Mouse (Mus musculus) limb, embryonic 13.5 days (tissue): ENCODE results near the gene Nipal1. TPM values are rescaled to one million over a fixed set of nuclear protein-coding genes. Genes with fewer than 3 reads are reported as not detected.
A peak's percentile ranks its signal among the peaks of the same experiment; 100 is the strongest.

Experiments used
- ATAC-seq: fragments of 200-750 bp; cut with Nextera tagmentation; 2 replicates; pipeline ENCODE4 v1.8.0; 2017; ENCODE audit warnings: low read depth, moderate number of reproducible peaks, moderate TSS enrichment; ENCODE audit not compliant: low FRiP score
- H3K27ac ChIP-seq: fragments of 300-500 bp; sonication (generic); 2 replicates; pipeline ENCODE4 v1.5.1; 2015; ENCODE audit warnings: inconsistent platforms, mild to moderate bottlenecking, moderate library complexity
- H3K27me3 ChIP-seq: fragments of 300-500 bp; sonication (generic); 2 replicates; pipeline ENCODE4 v1.6.1; 2015; ENCODE audit warnings: mild to moderate bottlenecking, inconsistent platforms
- H3K36me3 ChIP-seq: fragments of 300-500 bp; sonication (generic); 2 replicates; pipeline ENCODE4 v1.6.1; 2015; ENCODE audit warnings: inconsistent platforms, mild to moderate bottlenecking, moderate library complexity
- H3K4me1 ChIP-seq: fragments of 300-500 bp; sonication (generic); 2 replicates; pipeline ENCODE4 v1.6.1; 2015; ENCODE audit warnings: inconsistent platforms
- H3K4me2 ChIP-seq: fragments of 300-500 bp; sonication (generic); replicated peaks from 2 replicates; pipeline ENCODE4 v1.6.1; 2015; ENCODE audit warnings: inconsistent platforms, mild to moderate bottlenecking, moderate library complexity
- H3K4me3 ChIP-seq: fragments of 300-500 bp; sonication (generic); 2 replicates; pipeline ENCODE4 v1.5.1; 2015; ENCODE audit warnings: moderate library complexity, mild to moderate bottlenecking, inconsistent platforms
- H3K9ac ChIP-seq: fragments of 300-500 bp; sonication (generic); 2 replicates; pipeline ENCODE4 v1.6.1; 2015; ENCODE audit warnings: mild to moderate bottlenecking, inconsistent platforms
- H3K9me3 ChIP-seq: fragments of 300-500 bp; sonication (generic); 2 replicates; pipeline ENCODE4 v1.6.1; 2016; ENCODE audit warnings: inconsistent platforms
- WGBS: fragments of 180-500 bp; shearing (Covaris S2); methylation state at CpG from one replicate; pipeline ENCODE4 v1.1.7; 2015; 5-methylcytosine and 5-hydroxymethylcytosine counted together
- polyA plus RNA-seq: library from polyadenylated mRNA; unstranded; fragments of >200 nt; fragmentation: Nextera tagmentation; extraction: Ambion mirVana; gene quantifications from 2 replicates; pipeline ENCODE4 v1.2.1, GENCODE M21; 2015

Nipal1 gene
- polyA plus RNA-seq, 1 experiment from 2014 or later, result 3.7 TPM

- Histone ChIP-seq H3K9ac (no peak overlapping the region), H3K4me2 (no peak overlapping the region), H3K4me3 (no peak overlapping the region), H3K36me3 (no peaks in the 10 kb centered on the region), H3K9me3 (no peaks in the 10 kb centered on the region), H3K27ac (no peak overlapping the region), H3K4me1 (no peaks in the 10 kb centered on the region), H3K27me3 (no peaks in the 10 kb centered on the region)
- 76% methylated on average over 8 of the region's 8 CpGs for WGBS
- no peak for ATAC-seq
Measured at GRCm38 (mm10) chr5:72671017-72671699, 23.6 kb downstream of the Nipal1 start.

GRCm38 (mm10) chr5:72674994-72675542, 27.5 kb downstream of the Nipal1 start:
- Histone ChIP-seq H3K9ac (no peak overlapping the region), H3K9me3 (no peaks in the 10 kb centered on the region), H3K27me3 (no peaks in the 10 kb centered on the region), H3K27ac (no peak overlapping the region), H3K4me2 (no peak overlapping the region), H3K4me3 (no peak overlapping the region), H3K4me1 (no peaks in the 10 kb centered on the region), H3K36me3 (no peaks in the 10 kb centered on the region)
- no peak for ATAC-seq
- 78% methylated on average over 9 of the region's 9 CpGs for WGBS

- H3K9me3 ChIP-seq, result 0 out of 2 replicates have a peak, but pooled peaks cover 5% of the 10 kb centered on the region
- no peak for ATAC-seq
- H3K4me2 ChIP-seq, result no peak overlapping the region
- no peaks in the 10 kb centered on the region for H3K36me3 ChIP-seq
- WGBS, result 77% methylated on average over 6 of the region's 6 CpGs
- no peak overlapping the region for H3K9ac ChIP-seq
- H3K27me3 ChIP-seq, result no peaks in the 10 kb centered on the region
- H3K27ac ChIP-seq, result no peak overlapping the region
- H3K4me1 ChIP-seq, result no peaks in the 10 kb centered on the region
- no peak overlapping the region for H3K4me3 ChIP-seq
Measured at GRCm38 (mm10) chr5:72681451-72681850, 33.9 kb downstream of the Nipal1 start.

GRCm38 (mm10) chr5:72689556-72689955, 42.0 kb downstream of the Nipal1 start:
- WGBS, result 86% methylated on average over 7 of the region's 7 CpGs
- Histone ChIP-seq H3K4me2 (no peak overlapping the region), H3K9ac (no peak overlapping the region), H3K36me3 (no peaks in the 10 kb centered on the region), H3K4me3 (no peak overlapping the region), H3K27me3 (no peaks in the 10 kb centered on the region), H3K27ac (no peak overlapping the region), H3K4me1 (no peaks in the 10 kb centered on the region), H3K9me3 (no peaks in the 10 kb centered on the region)
- no peak for ATAC-seq

- Histone ChIP-seq H3K27me3 (no peaks in the 10 kb centered on the region), H3K4me1 (no peaks in the 10 kb centered on the region), H3K4me3 (no peak overlapping the region), H3K27ac (no peak overlapping the region), H3K4me2 (no peak overlapping the region), H3K9ac (no peak overlapping the region), H3K36me3 (no peaks in the 10 kb centered on the region), H3K9me3 (no peaks in the 10 kb centered on the region)
- ATAC-seq, result no peak
- WGBS, result 90% methylated on average over 5 of the region's 5 CpGs
Measured at GRCm38 (mm10) chr5:72690516-72690915, 42.9 kb downstream of the Nipal1 start.

- H3K27me3 ChIP-seq, result no peaks in the 10 kb centered on the region
- H3K4me1 ChIP-seq, result 0 out of 2 replicates have a peak, but pooled peaks cover 10% of the 10 kb centered on the region
- H3K36me3 ChIP-seq, result no peaks in the 10 kb centered on the region
- WGBS, result 84% methylated on average over 2 of the region's 2 CpGs
- no peak overlapping the region for H3K9ac ChIP-seq
- H3K4me2 ChIP-seq, result no peak overlapping the region
- no peak overlapping the region for H3K27ac ChIP-seq
- H3K9me3 ChIP-seq, result no peaks in the 10 kb centered on the region
- no peak for ATAC-seq
- H3K4me3 ChIP-seq, result no peak overlapping the region
Measured at GRCm38 (mm10) chr5:72694684-72695083, 47.1 kb downstream of the Nipal1 start.

GRCm38 (mm10) chr5:72696491-72696890, 48.9 kb downstream of the Nipal1 start:
- Histone ChIP-seq H3K4me2 (no peak overlapping the region), H3K9me3 (no peaks in the 10 kb centered on the region), H3K4me1 (0 out of 2 replicates have a peak, but pooled peaks cover 10% of the 10 kb centered on the region), H3K9ac (no peak overlapping the region), H3K36me3 (no peaks in the 10 kb centered on the region), H3K4me3 (no peak overlapping the region), H3K27ac (no peak overlapping the region), H3K27me3 (no peaks in the 10 kb centered on the region)
- 80% methylated on average over 13 of the region's 13 CpGs for WGBS
- no peak for ATAC-seq

GRCm38 (mm10) chr5:72698343-72698742, 50.7 kb downstream of the Nipal1 start:
- no peaks in the 10 kb centered on the region for H3K9me3 ChIP-seq
- no peaks in the 10 kb centered on the region for H3K36me3 ChIP-seq
- WGBS, result 68% methylated on average over 3 of the region's 3 CpGs
- H3K27me3 ChIP-seq, result no peaks in the 10 kb centered on the region
- H3K4me2 ChIP-seq, result no peak overlapping the region
- no peak overlapping the region for H3K9ac ChIP-seq
- no peak for ATAC-seq
- peaks cover 10% of the 10 kb centered on the region; the same call in 1 of the 2 replicates for H3K4me1 ChIP-seq
- no peak overlapping the region for H3K4me3 ChIP-seq
- H3K27ac ChIP-seq, result no peak overlapping the region

GRCm38 (mm10) chr5:72698818-72699499, 51.4 kb downstream of the Nipal1 start:
- Histone ChIP-seq H3K9ac (no peak overlapping the region), H3K36me3 (no peaks in the 10 kb centered on the region), H3K4me1 (peaks cover 10% of the 10 kb centered on the region; the same call in 1 of the 2 replicates), H3K4me3 (no peak overlapping the region), H3K27ac (no peak overlapping the region), H3K9me3 (no peaks in the 10 kb centered on the region), H3K27me3 (no peaks in the 10 kb centered on the region), H3K4me2 (no peak overlapping the region)
- WGBS, result 64% methylated on average over 7 of the region's 7 CpGs
- ATAC-seq, result no peak

- H3K27ac ChIP-seq, result no peak overlapping the region
Measured at GRCm38 (mm10) chr5:72699500-72699818, 51.9 kb downstream of the Nipal1 start.

GRCm38 (mm10) chr5:72702202-72702601, 54.6 kb downstream of the Nipal1 start:
- H3K27me3 ChIP-seq, result no peaks in the 10 kb centered on the region
- H3K4me1 ChIP-seq, result peaks cover 10% of the 10 kb centered on the region; the same call in 1 of the 2 replicates
- no peak overlapping the region for H3K4me2 ChIP-seq
- no peak overlapping the region for H3K4me3 ChIP-seq
- H3K9me3 ChIP-seq, result peaks cover 8% of the 10 kb centered on the region; the same call in 1 of the 2 replicates
- H3K36me3 ChIP-seq, result no peaks in the 10 kb centered on the region
- peak overlapping the region; percentile 73 for H3K27ac ChIP-seq
- no peak overlapping the region for H3K9ac ChIP-seq
- ATAC-seq, result peak; percentile 80

More at GRCm38 (mm10) chr5:72699500-72699818, 51.9 kb downstream of the Nipal1 start:
- Histone ChIP-seq H3K27me3 (no peaks in the 10 kb centered on the region), H3K4me2 (no peak overlapping the region), H3K9me3 (no peaks in the 10 kb centered on the region), H3K4me3 (no peak overlapping the region), H3K9ac (no peak overlapping the region), H3K36me3 (no peaks in the 10 kb centered on the region), H3K4me1 (peaks cover 10% of the 10 kb centered on the region; the same call in 1 of the 2 replicates)
- WGBS, result 37% methylated on average over 2 of the region's 2 CpGs
- no peak for ATAC-seq

- Histone ChIP-seq H3K36me3 (no peaks in the 10 kb centered on the region), H3K4me1 (no peaks in the 10 kb centered on the region; the same call in 1 of the 2 replicates), H3K27ac (no peak overlapping the region), H3K27me3 (no peaks in the 10 kb centered on the region), H3K9ac (no peak overlapping the region), H3K4me3 (no peak overlapping the region), H3K4me2 (peak overlapping the region; percentile 0; the same call in 1 of the 2 replicates), H3K9me3 (peaks cover 8% of the 10 kb centered on the region; the same call in 1 of the 2 replicates)
- 44% methylated on average over 10 of the region's 10 CpGs for WGBS
- ATAC-seq, result no peak
Measured at GRCm38 (mm10) chr5:72706095-72706494, 58.5 kb downstream of the Nipal1 start.
